Comparison of ENCODE assay signal across 13 mouse cellular contexts in genomic region chr11:81590911-81591310, GRCm38 (mm10).
DNase-seq lines count a peak whose midpoint lies in the region; ATAC-seq and TF ChIP-seq lines count a peak whose summit lies in the region.
"Had no signal": no experiment of that assay in that cellular context is flagged by ENCODE, and none has a peak within 500 bp of the region (broad histone marks: within the 10 kb centered on the region; RNA-seq: fewer than 3 reads in every experiment).

No protein-coding gene starts in this region.

- intact Hi-C loops in left cerebral cortex, adult 2 months (cut with DNase I), result no loop called here
- intact Hi-C loops in left cerebral cortex, postnatal 10 days (cut with DNase I), result no loop called here

- no peaks in the 10 kb centered on the region; the same call in 1 of the 2 replicates for H3K27me3 ChIP-seq in forebrain, embryonic 14.5 days (replicated peaks; ENCODE audit: control insufficient read depth, insufficient read depth, low read length)
- H3K27me3 ChIP-seq in forebrain, embryonic 13.5 days, result no peaks in the 10 kb centered on the region
- H3K27me3 ChIP-seq: hindbrain, embryonic 13.5 days had no signal

- no peaks in the 10 kb centered on the region for H3K36me3 ChIP-seq in forebrain, embryonic 14.5 days (ENCODE audit: control insufficient read depth, insufficient read depth, low read length)
- H3K36me3 ChIP-seq in forebrain, embryonic 13.5 days (ENCODE audit: poor library complexity, severe bottlenecking), result no peaks in the 10 kb centered on the region
- H3K36me3 ChIP-seq: hindbrain, embryonic 13.5 days had no signal

- TF ChIP-seq CTCF in left cerebral cortex, adult 2 months (IDR thresholded peaks at IDR 0.05), result peak; percentile 59

- H3K9me3 ChIP-seq in forebrain, embryonic 14.5 days (replicated peaks; ENCODE audit: control insufficient read depth, low read length), result no peaks in the 10 kb centered on the region
- no peaks in the 10 kb centered on the region for H3K9me3 ChIP-seq in forebrain, embryonic 13.5 days (replicated peaks)
- H3K9me3 ChIP-seq: hindbrain, embryonic 13.5 days had no signal

- no peak overlapping the region for H3K9ac ChIP-seq in forebrain, embryonic 14.5 days (ENCODE audit: low read length)
- no peak overlapping the region for H3K9ac ChIP-seq in forebrain, embryonic 13.5 days
- H3K9ac ChIP-seq: hindbrain, embryonic 13.5 days had no signal

- H3K27ac ChIP-seq in forebrain, embryonic 14.5 days (ENCODE audit: low read depth, low read length), result no peak overlapping the region
- H3K27ac ChIP-seq in forebrain, embryonic 13.5 days, result no peak overlapping the region
- H3K27ac ChIP-seq in left cerebral cortex, adult 2 months, result no peak overlapping the region
- H3K27ac ChIP-seq: hindbrain, embryonic 13.5 days had no signal

- no peak for ATAC-seq in forebrain, embryonic 14.5 days
- ATAC-seq in forebrain, embryonic 13.5 days, result no peak

- no peak overlapping the region for H3K4me3 ChIP-seq in forebrain, embryonic 14.5 days (ENCODE audit: low read depth, low read length)
- H3K4me3 ChIP-seq in forebrain, embryonic 13.5 days, result no peak overlapping the region
- no peak overlapping the region for H3K4me3 ChIP-seq in left cerebral cortex, adult 2 months
- H3K4me3 ChIP-seq: hindbrain, embryonic 13.5 days had no signal

- peaks cover 28% of the 10 kb centered on the region for H3K4me1 ChIP-seq in forebrain, embryonic 14.5 days (ENCODE audit: control insufficient read depth, insufficient read depth, low read length)
- H3K4me1 ChIP-seq in forebrain, embryonic 13.5 days, result peaks cover 76% of the 10 kb centered on the region

- 67% methylated on average over 4 of the region's 4 CpGs for WGBS in forebrain, embryonic 14.5 days
- 76% methylated on average over 4 of the region's 4 CpGs for WGBS in forebrain, embryonic 13.5 days

- no peak overlapping the region for H3K4me2 ChIP-seq in forebrain, embryonic 14.5 days (ENCODE audit: low read length)
- no peak overlapping the region for H3K4me2 ChIP-seq in forebrain, embryonic 13.5 days
- H3K4me2 ChIP-seq: hindbrain, embryonic 13.5 days had no signal

- peak; percentile 57 for DNase-seq in forebrain, embryonic 14.5 days (ENCODE audit: low spot score)
- DNase-seq in left cerebral cortex, adult 2 months (ENCODE audit: extremely low spot score in 1 of 2, low spot score in 2 of 2), result peak in 1 of 2 experiments; percentile 0
- no peak for DNase-seq in left cerebral cortex, postnatal 10 days (ENCODE audit: extremely low spot score in 1 of 2, low spot score in 2 of 2)
- DNase-seq in 416B (ENCODE audit: low read depth), result peak; percentile 21
- peak; percentile 56 for DNase-seq in brain, adult 2 months (ENCODE audit: low read depth, low spot score)
- DNase-seq in natural killer cell, adult 2 months (ENCODE audit: low spot score in 2 of 2), result no peak
- DNase-seq in ovary, adult 18-20 months (ENCODE audit: low spot score), result no peak
- DNase-seq: cerebellum, adult 9-10 months; kidney, postnatal 14 days; lung, adult 2 months; right cerebral cortex, postnatal 4 days had no signal

Comparison
In these comparisons a context has a peak if more than half of its experiments do, and no peak if none do; other contexts are left out.
1. DNase-seq: peak in forebrain, embryonic 14.5 days (single experiment), 416B (single experiment) and brain, adult 2 months (single experiment); none in left cerebral cortex, postnatal 10 days (0 of 2), natural killer cell, adult 2 months (0 of 2) and ovary, adult 18-20 months (single experiment).